Mouse (Mus musculus) induced T-regulatory cell, adult 2 months (primary cell): ENCODE data around the gene Lpo.

Source experiments
- DNase-seq: peaks from one replicate; pipeline ENCODE4 v3.0.0-alpha.2; 2012; ENCODE audit warnings: low read depth

Gene Lpo

GRCm38 (mm10) chr11:87828239-87828900 lies at the start of gene Lpo:
TSS of gene Lpo (minus strand) at chr11:87828289.
- no peak for DNase-seq

- DNase-seq: no peak
These were observed 47.3 kb upstream of the Lpo start, which contains the start of gene Epx for GRCm38 (mm10) chr11:87875436-87875835. TSS of gene Epx (minus strand) at chr11:87875536.

- no peak for DNase-seq
These were observed 43.7 kb upstream of the Lpo start for GRCm38 (mm10) chr11:87871766-87872165.

- no peak for DNase-seq
These were observed 42.0 kb upstream of the Lpo start for GRCm38 (mm10) chr11:87870096-87870495.

- DNase-seq: peak; percentile 27
These were observed 38.8 kb upstream of the Lpo start for GRCm38 (mm10) chr11:87866891-87867290.

GRCm38 (mm10) chr11:87862805-87863204 lies 34.7 kb upstream of the Lpo start:
- DNase-seq: no peak

- peak; percentile 50 for DNase-seq
These were observed 32.3 kb upstream of the Lpo start for GRCm38 (mm10) chr11:87860426-87860825.

GRCm38 (mm10) chr11:87859273-87859672 lies 31.2 kb upstream of the Lpo start:
- no peak for DNase-seq

GRCm38 (mm10) chr11:87854550-87854949 lies 26.5 kb upstream of the Lpo start:
- DNase-seq: no peak

- no peak for DNase-seq
These were observed 25.5 kb upstream of the Lpo start for GRCm38 (mm10) chr11:87853597-87853954.

- peak; percentile 96 for DNase-seq
These were observed 24.9 kb upstream of the Lpo start, which contains the start of gene Mks1 for GRCm38 (mm10) chr11:87852690-87853596. TSS of gene Mks1 (plus strand) at chr11:87853215.

- DNase-seq: no peak
These were observed 19.8 kb upstream of the Lpo start for GRCm38 (mm10) chr11:87847884-87848283.

- DNase-seq: no peak
These were observed 19.0 kb upstream of the Lpo start for GRCm38 (mm10) chr11:87846968-87847600.

- DNase-seq: no peak
These were observed 13.3 kb upstream of the Lpo start for GRCm38 (mm10) chr11:87841436-87841835.

GRCm38 (mm10) chr11:87840676-87841075 lies 12.6 kb upstream of the Lpo start:
- no peak for DNase-seq

- DNase-seq: no peak
These were observed 6.6 kb downstream of the Lpo start for GRCm38 (mm10) chr11:87821502-87821901.

GRCm38 (mm10) chr11:87817443-87817773 lies 10.7 kb downstream of the Lpo start:
- DNase-seq: no peak

GRCm38 (mm10) chr11:87816707-87817442 lies 11.2 kb downstream of the Lpo start:
- peak; percentile 68 for DNase-seq

GRCm38 (mm10) chr11:87814831-87815230 lies 13.3 kb downstream of the Lpo start:
- DNase-seq: no peak

GRCm38 (mm10) chr11:87811396-87811795 lies 16.7 kb downstream of the Lpo start:
- no peak for DNase-seq

- DNase-seq: peak; percentile 77
These were observed 19.9 kb downstream of the Lpo start for GRCm38 (mm10) chr11:87808236-87808635.

GRCm38 (mm10) chr11:87807433-87807832 lies 20.7 kb downstream of the Lpo start:
- peak; percentile 29 for DNase-seq
